Mouse (Mus musculus) limb, embryonic 12.5 days (tissue): ENCODE data around the gene Vmn1r207-ps. TPM values are rescaled to one million over a fixed set of nuclear protein-coding genes. Genes with fewer than 3 reads are reported as not detected.
"Not testable (repeated sequence)": the region's sequence is repeated elsewhere in the genome, so short reads cannot be mapped to it uniquely, and the experiment has no call there.

Experiments used
- ATAC-seq: fragments of 200-750 bp; cut with Nextera tagmentation; 2 replicates; pipeline ENCODE4 v1.8.0; 2017; ENCODE audit warnings: low read depth, moderate TSS enrichment; ENCODE audit not compliant: insufficient number of reproducible peaks, insufficient read depth, low FRiP score, low TSS enrichment
- H3K27ac ChIP-seq: fragments of 300-500 bp; sonication (generic); 2 replicates; pipeline ENCODE4 v1.5.1; 2016; ENCODE audit warnings: mild to moderate bottlenecking, moderate library complexity
- H3K27me3 ChIP-seq: fragments of 300-500 bp; sonication (generic); 2 replicates; pipeline ENCODE4 v1.6.1; 2016; ENCODE audit warnings: mild to moderate bottlenecking, moderate library complexity
- H3K36me3 ChIP-seq: fragments of 300-500 bp; sonication (generic); 2 replicates; pipeline ENCODE4 v1.6.1; 2016; ENCODE audit warnings: mild to moderate bottlenecking, moderate library complexity
- H3K4me1 ChIP-seq: fragments of 300-500 bp; sonication (generic); replicated peaks from 2 replicates; pipeline ENCODE4 v1.6.1; 2016
- H3K4me2 ChIP-seq: fragments of 300-500 bp; sonication (generic); 2 replicates; pipeline ENCODE4 v1.6.1; 2016; ENCODE audit warnings: mild to moderate bottlenecking, moderate library complexity
- H3K4me3 ChIP-seq: fragments of 300-500 bp; sonication (generic); replicated peaks from 2 replicates; pipeline ENCODE4 v1.5.1; 2016; ENCODE audit warnings: mild to moderate bottlenecking
- H3K9ac ChIP-seq: fragments of 300-500 bp; sonication (generic); replicated peaks from 2 replicates; pipeline ENCODE4 v1.6.1; 2016; ENCODE audit warnings: mild to moderate bottlenecking, moderate library complexity
- H3K9me3 ChIP-seq: fragments of 300-500 bp; sonication (generic); 2 replicates; pipeline ENCODE4 v1.6.1; 2016; ENCODE audit warnings: mild to moderate bottlenecking, moderate library complexity
- WGBS: fragments of 180-500 bp; shearing (Covaris S2); methylation state at CpG from one replicate; pipeline ENCODE4 v1.1.7; 2016; 5-methylcytosine and 5-hydroxymethylcytosine counted together
- polyA plus RNA-seq: library from polyadenylated mRNA; unstranded; fragments of >200 nt; fragmentation: Nextera tagmentation; extraction: Ambion mirVana; gene quantifications from 2 replicates; pipeline ENCODE4 v1.2.1, GENCODE M21; 2016

Vmn1r207-ps gene
- polyA plus RNA-seq: not detected in 2 replicates

GRCm38 (mm10) chr13:22729529-22729928 lies at the start of gene Vmn1r207-ps:
TSS of gene Vmn1r207-ps (minus strand) at chr13:22729629.
- not testable (repeated sequence) for H3K27ac ChIP-seq, H3K9me3 ChIP-seq, H3K4me1 ChIP-seq, H3K9ac ChIP-seq, ATAC-seq, H3K4me3 ChIP-seq, H3K4me2 ChIP-seq, H3K27me3 ChIP-seq, H3K36me3 ChIP-seq

GRCm38 (mm10) chr13:22777300-22777699 lies 47.9 kb upstream of the Vmn1r207-ps start, which contains the start of gene Vmn1r208:
TSS of gene Vmn1r208 (minus strand) at chr13:22777400.
- H3K27me3 ChIP-seq, H3K4me3 ChIP-seq, H3K27ac ChIP-seq, H3K4me1 ChIP-seq, H3K4me2 ChIP-seq, H3K9ac ChIP-seq, ATAC-seq, H3K36me3 ChIP-seq, H3K9me3 ChIP-seq: not testable (repeated sequence)
- no CpG with 5 or more reads among the region's 7 CpGs for WGBS

- 82% methylated on average over 1 of the region's 2 CpGs for WGBS
- not testable (repeated sequence) for H3K4me3 ChIP-seq, H3K4me2 ChIP-seq, H3K27me3 ChIP-seq, H3K9ac ChIP-seq, H3K9me3 ChIP-seq, H3K36me3 ChIP-seq, ATAC-seq, H3K27ac ChIP-seq, H3K4me1 ChIP-seq
Observed at GRCm38 (mm10) chr13:22771592-22771991, 42.2 kb upstream of the Vmn1r207-ps start.

- Histone ChIP-seq H3K4me3 (no peak overlapping the region), H3K27ac (no peak overlapping the region), H3K9me3 (no peaks in the 10 kb centered on the region), H3K4me1 (no peaks in the 10 kb centered on the region), H3K4me2 (no peak overlapping the region), H3K36me3 (no peaks in the 10 kb centered on the region), H3K9ac (no peak overlapping the region), H3K27me3 (no peaks in the 10 kb centered on the region)
- no peak for ATAC-seq
Observed at GRCm38 (mm10) chr13:22747524-22747923, 18.1 kb upstream of the Vmn1r207-ps start.

GRCm38 (mm10) chr13:22706947-22707346 lies 22.5 kb downstream of the Vmn1r207-ps start:
- not testable (repeated sequence) for H3K4me3 ChIP-seq, ATAC-seq, H3K36me3 ChIP-seq, H3K4me1 ChIP-seq, H3K9ac ChIP-seq, H3K27me3 ChIP-seq, H3K27ac ChIP-seq, H3K4me2 ChIP-seq, H3K9me3 ChIP-seq

- not testable (repeated sequence) for H3K9ac ChIP-seq, H3K9me3 ChIP-seq, H3K4me2 ChIP-seq, ATAC-seq, H3K36me3 ChIP-seq, H3K27ac ChIP-seq, H3K27me3 ChIP-seq, H3K4me1 ChIP-seq, H3K4me3 ChIP-seq
- 49% methylated on average over 2 of the region's 2 CpGs for WGBS
Observed at GRCm38 (mm10) chr13:22702951-22703350, 26.5 kb downstream of the Vmn1r207-ps start.

Other genes starting within 250 kb of the Vmn1r207-ps start
- gene Vmn1r202, start 224.2 kb downstream of the Vmn1r207-ps start, polyA plus RNA-seq: not detected in 2 replicates
- not detected in 2 replicates for gene Vmn1r203, start 211.5 kb downstream of the Vmn1r207-ps start, polyA plus RNA-seq
- gene Vmn1r204, start 176.4 kb downstream of the Vmn1r207-ps start, polyA plus RNA-seq: not detected in 2 replicates
- not detected in 2 replicates for gene Vmn1r205, start 136.6 kb downstream of the Vmn1r207-ps start, polyA plus RNA-seq
- not detected in 2 replicates for gene Vmn1r206, start 105.4 kb downstream of the Vmn1r207-ps start, polyA plus RNA-seq
- not detected in 2 replicates for gene Vmn1r208, start 47.8 kb upstream of the Vmn1r207-ps start, polyA plus RNA-seq
- gene Vmn1r209, start 80.1 kb upstream of the Vmn1r207-ps start, polyA plus RNA-seq: not detected in 2 replicates
- gene Vmn1r210, start 101.7 kb upstream of the Vmn1r207-ps start, polyA plus RNA-seq: not detected in 2 replicates
- not detected in 2 replicates for gene Vmn1r211, start 127.9 kb upstream of the Vmn1r207-ps start, polyA plus RNA-seq
- gene Vmn1r212, start 154.6 kb upstream of the Vmn1r207-ps start, polyA plus RNA-seq: not detected in 2 replicates